Mouse (Mus musculus) kidney, embryonic 14.5 days (tissue): ENCODE results near the gene Ctns. TPM values are rescaled to one million over a fixed set of nuclear protein-coding genes. Genes with fewer than 3 reads are reported as not detected.

Experiments
- ATAC-seq: fragments of 200-750 bp; cut with Nextera tagmentation; 2 replicates; pipeline ENCODE4 v1.8.0; 2017; ENCODE audit warnings: moderate number of reproducible peaks, mild to moderate bottlenecking, moderate TSS enrichment, moderate library complexity; ENCODE audit not compliant: low FRiP score, low TSS enrichment
- H3K27ac ChIP-seq: fragments of 300-500 bp; sonication (generic); 2 replicates; pipeline ENCODE4 v1.5.1; 2014; ENCODE audit warnings: low read depth, mild to moderate bottlenecking, low read length, moderate library complexity, mixed read lengths
- H3K27me3 ChIP-seq: fragments of 300-500 bp; sonication (generic); 2 replicates; pipeline ENCODE4 v1.6.1; 2014; ENCODE audit warnings: mild to moderate bottlenecking, low read length; ENCODE audit not compliant: control insufficient read depth, insufficient read depth
- H3K36me3 ChIP-seq: fragments of 300-500 bp; sonication (generic); 2 replicates; pipeline ENCODE4 v1.6.1; 2014; ENCODE audit warnings: low read length, mixed read lengths; ENCODE audit not compliant: control insufficient read depth, insufficient read depth
- H3K4me1 ChIP-seq: fragments of 300-500 bp; sonication (generic); 2 replicates; pipeline ENCODE4 v1.6.1; 2014; ENCODE audit warnings: low read length, mixed read lengths; ENCODE audit not compliant: control insufficient read depth, insufficient read depth
- H3K4me2 ChIP-seq: fragments of 300-500 bp; sonication (generic); replicated peaks from 2 replicates; pipeline ENCODE4 v1.6.1; 2014; ENCODE audit warnings: low read depth, mild to moderate bottlenecking, low read length
- H3K4me3 ChIP-seq: fragments of 300-500 bp; sonication (generic); 2 replicates; pipeline ENCODE4 v1.5.1; 2014; ENCODE audit warnings: mild to moderate bottlenecking, low read length
- H3K9ac ChIP-seq: fragments of 300-500 bp; sonication (generic); 2 replicates; pipeline ENCODE4 v1.6.1; 2014; ENCODE audit warnings: low read depth, mild to moderate bottlenecking, low read length, moderate library complexity
- H3K9me3 ChIP-seq: fragments of 300-500 bp; sonication (generic); 2 replicates; pipeline ENCODE4 v1.6.1; 2016; ENCODE audit warnings: low read length; ENCODE audit not compliant: control insufficient read depth
- WGBS: fragments of 180-500 bp; shearing (Covaris S2); extraction: QIAGEN DNeasy Blood & Tissue Kit; methylation state at CpG from one replicate; pipeline ENCODE4 v1.1.7; 2014; 5-methylcytosine and 5-hydroxymethylcytosine counted together
- polyA plus RNA-seq: library from polyadenylated mRNA; unstranded; fragments of >200 nt; fragmentation: Nextera tagmentation; extraction: Ambion mirVana; gene quantifications from 2 replicates; pipeline ENCODE4 v1.2.1, GENCODE M21; 2014

Ctns gene
- polyA plus RNA-seq, 1 experiment from 2014 or later: 19.5 TPM

- peak within 1 kb of the TSS; percentile 93 for H3K4me3 ChIP-seq
Measured at GRCm38 (mm10) chr11:73137591-73138501, 61.0 kb downstream of the Ctns start, which contains the start of gene Haspin. Gene Haspin, minus strand, starts transcription at chr11:73138294.

GRCm38 (mm10) chr11:73137116-73137515 lies 61.7 kb downstream of the Ctns start:
- ATAC-seq: no peak

More at GRCm38 (mm10) chr11:73137591-73138501, 61.0 kb downstream of the Ctns start, which contains the start of gene Haspin:
- peaks cover 9% of the 10 kb centered on the region; the same call in 1 of the 2 replicates for H3K36me3 ChIP-seq
- H3K4me2 ChIP-seq: peak within 1 kb of the TSS; percentile 78
- no peak within 1 kb of the TSS for H3K27ac ChIP-seq
- H3K9ac ChIP-seq: peak within 1 kb of the TSS; percentile 74
- peak; percentile 96 for ATAC-seq
- WGBS: under 1% methylated on average over 78 of the region's 84 CpGs
- peaks cover 25% of the 10 kb centered on the region for H3K4me1 ChIP-seq
- no peaks in the 10 kb centered on the region for H3K27me3 ChIP-seq
- no peaks in the 10 kb centered on the region for H3K9me3 ChIP-seq

GRCm38 (mm10) chr11:73136587-73136986 lies 62.3 kb downstream of the Ctns start:
- Histone ChIP-seq H3K4me3 (peak overlapping the region; percentile 93), H3K4me2 (peak overlapping the region; percentile 78), H3K27ac (no peak overlapping the region), H3K9ac (peak overlapping the region; percentile 74; the same call in 1 of the 2 replicates), H3K4me1 (peaks cover 25% of the 10 kb centered on the region), H3K27me3 (no peaks in the 10 kb centered on the region), H3K36me3 (peaks cover 13% of the 10 kb centered on the region; the same call in 1 of the 2 replicates), H3K9me3 (no peaks in the 10 kb centered on the region)
- ATAC-seq: no peak
- WGBS: 60% methylated on average over 6 of the region's 6 CpGs

More at GRCm38 (mm10) chr11:73137116-73137515, 61.7 kb downstream of the Ctns start:
- no peak overlapping the region for H3K27ac ChIP-seq
- H3K4me2 ChIP-seq: peak overlapping the region; percentile 78
- peak overlapping the region; percentile 74 for H3K9ac ChIP-seq
- H3K36me3 ChIP-seq: peaks cover 13% of the 10 kb centered on the region; the same call in 1 of the 2 replicates
- WGBS: 30% methylated on average over 11 of the region's 11 CpGs
- peaks cover 25% of the 10 kb centered on the region for H3K4me1 ChIP-seq
- H3K9me3 ChIP-seq: no peaks in the 10 kb centered on the region
- no peaks in the 10 kb centered on the region for H3K27me3 ChIP-seq
- H3K4me3 ChIP-seq: peak overlapping the region; percentile 93

GRCm38 (mm10) chr11:73134222-73134621 lies 64.6 kb downstream of the Ctns start:
- H3K27me3 ChIP-seq: no peaks in the 10 kb centered on the region
- H3K36me3 ChIP-seq: peaks cover 18% of the 10 kb centered on the region; the same call in 1 of the 2 replicates
- no peak for ATAC-seq
- H3K27ac ChIP-seq: no peak overlapping the region
- H3K9ac ChIP-seq: no peak overlapping the region
- H3K9me3 ChIP-seq: no peaks in the 10 kb centered on the region
- no peak overlapping the region for H3K4me3 ChIP-seq
- 0 out of 2 replicates have a peak overlapping the region, but pooled peaks have one; percentile 8 for H3K4me2 ChIP-seq
- 83% methylated on average over 5 of the region's 5 CpGs for WGBS
- H3K4me1 ChIP-seq: peaks cover 25% of the 10 kb centered on the region

Other genes with a start within 250 kb of the Ctns start
- 1.3 and 2.2 TPM in 2 replicates for gene Atp2a3, start 237.9 kb downstream of the Ctns start, polyA plus RNA-seq
- 0.61 and 0.76 TPM in 2 replicates for gene P2rx1, start 199.9 kb downstream of the Ctns start, polyA plus RNA-seq
- 2.2 and 2.8 TPM in 2 replicates for gene Camkk1, start 180.0 kb downstream of the Ctns start, polyA plus RNA-seq
- gene Ncbp3, start 151.3 kb downstream of the Ctns start, polyA plus RNA-seq: 8.7 and 12.9 TPM in 2 replicates
- gene Itgae, start 108.5 kb downstream of the Ctns start, polyA plus RNA-seq: 0.20 and 0.24 TPM in 2 replicates
- gene Haspin, start 60.7 kb downstream of the Ctns start, polyA plus RNA-seq: 14.5 and 19.5 TPM in 2 replicates
- 0.34 TPM in 1 of 2 replicates, not detected in the other for gene P2rx5, start 38.6 kb downstream of the Ctns start, polyA plus RNA-seq
- gene Emc6, start 22.0 kb downstream of the Ctns start, polyA plus RNA-seq: 134 and 156 TPM in 2 replicates
- 195 and 209 TPM in 2 replicates for gene Tax1bp3, start 22.0 kb downstream of the Ctns start, polyA plus RNA-seq
- gene Shpk, start 418 bp upstream of the Ctns start, polyA plus RNA-seq: 0.77 and 1.1 TPM in 2 replicates
- not detected in 2 replicates for gene Trpv1, start 35.2 kb upstream of the Ctns start, polyA plus RNA-seq
- gene Trpv3, start 68.3 kb upstream of the Ctns start, polyA plus RNA-seq: 0.14 and 0.15 TPM in 2 replicates
- gene Aspa, start 130.6 kb upstream of the Ctns start, polyA plus RNA-seq: 4.5 and 6.3 TPM in 2 replicates
- gene Gm49340, start 130.7 kb upstream of the Ctns start, polyA plus RNA-seq: not detected in 2 replicates
- 0.16 TPM in 1 of 2 replicates, not detected in the other for gene Spata22, start 130.7 kb upstream of the Ctns start, polyA plus RNA-seq
- not detected in 2 replicates for gene Olfr20, start 151.7 kb upstream of the Ctns start, polyA plus RNA-seq
- gene Olfr376, start 172.2 kb upstream of the Ctns start, polyA plus RNA-seq: not detected in 2 replicates
- gene Olfr1, start 200.6 kb upstream of the Ctns start, polyA plus RNA-seq: not detected in 2 replicates
- not detected in 2 replicates for gene Olfr378, start 229.4 kb upstream of the Ctns start, polyA plus RNA-seq